Mouse (Mus musculus) retina, postnatal 7 days (tissue): ENCODE measurements around the gene Efna4.

Experiments
- DNase-seq: peaks from one replicate; pipeline ENCODE4 v3.0.0-alpha.2; 2012; ENCODE audit warnings: low read depth, low spot score

Efna4 gene

DNA sequence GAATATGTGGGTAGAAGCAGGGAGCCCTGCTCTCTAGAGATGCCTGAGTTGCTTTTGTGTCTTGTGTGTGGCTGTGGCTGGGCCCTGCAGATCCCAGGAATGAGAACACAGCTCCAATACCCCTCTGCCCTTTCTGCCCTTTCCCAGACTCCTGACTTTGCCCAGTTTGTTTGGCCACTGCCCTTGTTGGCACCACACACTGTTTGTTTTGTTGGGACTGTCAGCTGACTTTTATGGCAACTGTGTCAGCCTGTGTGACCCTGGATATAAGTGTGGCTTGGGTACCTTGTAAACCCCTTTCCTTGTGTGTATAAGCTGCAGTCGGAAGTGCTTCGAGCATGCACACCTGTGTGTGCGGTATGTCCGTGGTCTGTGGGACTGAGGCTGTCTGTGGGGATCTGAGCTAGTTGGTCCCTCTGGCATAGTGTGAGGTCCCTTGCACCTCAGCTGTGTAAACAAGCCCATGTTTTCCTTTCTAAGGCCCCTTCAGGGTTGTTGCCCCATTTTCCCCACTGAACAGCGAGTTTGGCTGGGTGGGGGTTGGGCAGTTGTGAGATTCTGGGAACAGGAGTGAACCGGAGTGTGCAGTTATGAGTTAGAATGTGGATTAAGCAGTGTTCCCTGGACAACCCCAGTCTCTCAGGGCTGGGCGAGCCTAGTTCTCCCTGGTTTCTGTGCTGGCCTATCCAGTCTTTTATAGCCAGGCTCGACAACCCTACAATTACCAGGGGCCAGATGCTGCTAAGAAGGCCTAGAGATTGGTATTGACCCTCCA, 32.1 kb downstream of the Efna4 start:
- no peak for DNase-seq

DNA sequence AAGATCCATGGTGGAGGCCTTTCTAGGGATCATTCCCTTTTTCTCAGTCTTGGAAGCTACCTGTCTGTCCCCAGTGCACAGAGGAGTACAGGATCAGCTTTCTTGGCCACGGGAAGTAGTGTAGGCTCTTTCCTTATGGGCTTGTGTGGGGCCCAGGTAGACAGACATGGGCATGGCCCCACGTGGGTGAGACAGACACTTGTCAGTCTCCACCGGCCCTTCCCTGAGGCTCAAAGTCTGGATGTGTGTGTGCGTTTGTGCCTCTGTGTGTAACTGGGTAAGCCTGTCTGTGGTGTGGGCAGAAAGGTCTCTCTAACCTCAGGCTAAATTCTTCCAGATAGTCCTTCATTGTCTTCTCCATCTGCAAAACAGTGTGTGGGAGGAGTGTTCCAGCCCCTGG, 32.7 kb downstream of the Efna4 start:
- no peak for DNase-seq

DNA sequence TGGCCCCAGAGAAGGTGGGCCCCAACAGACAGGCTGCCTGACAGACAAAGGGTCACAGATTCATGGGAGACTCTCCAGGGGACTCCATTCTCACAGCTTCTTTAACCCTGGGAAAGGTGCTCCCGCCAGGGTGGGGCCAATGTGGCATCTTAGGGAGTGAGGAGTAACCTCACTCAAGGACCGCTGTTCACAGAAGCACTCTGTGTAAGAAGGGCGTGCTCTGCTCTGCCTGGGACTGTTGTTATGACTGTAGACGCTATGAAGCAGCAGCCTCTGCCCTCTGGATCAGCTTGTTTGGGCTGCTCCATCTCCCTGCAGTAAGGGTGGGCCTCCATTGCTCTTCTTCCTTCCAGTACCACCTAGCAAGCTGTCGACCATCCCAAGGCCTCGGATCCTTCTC, 33.4 kb downstream of the Efna4 start:
- DNase-seq, result no peak

DNA sequence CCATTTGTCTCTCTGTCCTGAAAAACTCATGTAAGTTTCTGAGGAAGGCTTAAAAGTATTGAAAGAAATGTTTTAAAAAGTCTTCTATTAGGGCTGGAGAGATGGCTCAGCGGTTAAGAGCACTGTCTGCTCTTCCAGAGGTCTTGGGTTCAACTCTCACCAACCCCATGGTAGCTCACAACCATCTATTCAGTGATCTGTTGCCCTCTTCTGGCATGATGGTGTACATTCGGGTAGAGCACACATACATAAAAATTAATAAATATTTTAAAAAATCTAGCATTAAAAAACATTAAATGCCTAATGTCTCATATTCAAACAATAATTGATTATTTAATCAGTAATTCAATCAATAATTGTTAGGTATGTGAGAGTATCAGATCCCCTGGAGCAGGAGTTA, 37.3 kb downstream of the Efna4 start:
- DNase-seq, result no peak

DNA sequence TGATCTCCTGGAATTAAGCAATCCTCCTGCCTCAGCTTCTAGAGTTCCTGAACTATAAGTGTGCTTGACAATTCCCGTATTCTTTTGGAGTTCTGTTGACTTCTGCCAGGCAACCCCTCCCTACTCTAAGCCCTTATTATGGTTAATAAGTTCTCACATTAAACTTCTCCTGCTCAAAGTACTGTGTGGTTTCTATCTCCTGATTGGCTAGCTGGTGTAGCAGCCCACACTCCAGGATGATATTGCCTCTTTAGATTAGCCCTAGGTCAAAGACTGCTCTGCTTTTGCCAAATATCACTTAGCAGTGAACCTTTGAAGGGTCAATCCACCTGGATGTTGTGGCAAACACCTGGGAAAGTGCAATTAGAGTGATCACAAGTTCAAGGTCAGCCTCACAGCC, 37.8 kb downstream of the Efna4 start:
- no peak for DNase-seq

DNA sequence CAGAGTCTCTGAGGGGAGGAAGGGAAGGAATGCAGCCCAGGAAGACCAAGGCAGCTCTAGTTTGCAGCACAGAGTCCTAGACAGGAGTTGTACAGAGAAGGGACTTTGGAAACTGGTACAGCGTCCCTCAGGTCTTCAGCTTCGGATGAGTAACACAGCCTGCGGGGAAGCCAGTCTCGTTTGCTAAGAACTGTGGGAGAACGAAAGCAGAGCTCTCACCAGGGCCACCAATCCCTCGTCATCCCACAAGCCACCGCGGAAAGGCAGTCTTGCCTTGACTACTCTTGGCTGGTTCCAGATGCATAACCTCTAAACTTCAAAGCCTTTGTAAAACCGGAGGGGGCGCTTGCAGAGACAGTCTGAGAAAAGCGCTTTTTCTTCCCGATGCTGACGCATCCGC, 38.3 kb downstream of the Efna4 start:
- no peak for DNase-seq

DNA sequence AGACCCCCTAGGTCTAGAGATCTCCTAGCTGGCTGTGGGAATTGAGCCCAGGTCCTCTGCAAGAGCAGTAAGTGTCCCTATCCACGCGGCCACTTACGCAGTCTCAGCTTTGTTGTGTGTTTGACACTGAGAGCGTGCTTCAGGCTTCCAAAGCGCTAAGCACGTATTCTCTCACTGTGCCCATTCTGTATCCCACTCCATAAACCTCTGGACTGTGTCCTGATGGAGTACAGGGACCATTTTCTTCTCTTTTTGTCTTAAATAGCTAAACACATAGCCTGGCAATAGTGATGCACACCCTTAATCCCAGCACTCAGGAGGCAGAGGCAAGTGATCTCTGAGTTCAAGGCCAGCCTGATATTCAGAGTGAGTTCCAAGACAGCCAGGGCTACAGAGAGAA, 38.9 kb downstream of the Efna4 start:
- DNase-seq, result no peak

DNA sequence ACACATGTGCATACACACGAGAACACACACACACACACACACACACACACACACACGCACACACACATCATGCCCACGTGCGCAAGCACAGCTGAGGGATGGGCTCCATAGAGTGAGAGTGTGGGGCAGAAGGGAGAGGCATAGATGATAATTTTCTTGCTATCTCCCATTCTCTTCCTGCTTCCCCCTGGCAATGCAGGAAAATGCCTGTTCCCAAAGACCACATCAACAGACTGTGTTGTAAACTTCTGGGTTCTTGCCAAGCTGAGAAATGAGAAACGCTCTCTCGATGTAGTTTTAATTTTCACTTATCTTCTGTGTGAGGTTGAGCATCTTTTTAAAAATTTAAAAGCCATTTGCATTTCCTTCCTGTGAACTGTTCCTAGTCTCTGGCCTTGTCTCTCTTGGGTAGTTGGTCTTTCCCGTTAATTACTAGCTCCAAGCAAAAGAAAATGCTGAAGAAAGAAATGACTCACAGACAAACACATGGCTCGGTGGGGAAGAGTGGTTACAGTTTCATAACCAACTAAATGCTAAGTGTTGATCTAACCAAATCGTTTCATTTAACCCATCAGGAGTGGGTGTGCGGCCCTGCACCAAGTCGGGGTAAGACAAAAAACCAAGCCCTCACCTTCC, 40.9 kb downstream of the Efna4 start:
- no peak for DNase-seq

DNA sequence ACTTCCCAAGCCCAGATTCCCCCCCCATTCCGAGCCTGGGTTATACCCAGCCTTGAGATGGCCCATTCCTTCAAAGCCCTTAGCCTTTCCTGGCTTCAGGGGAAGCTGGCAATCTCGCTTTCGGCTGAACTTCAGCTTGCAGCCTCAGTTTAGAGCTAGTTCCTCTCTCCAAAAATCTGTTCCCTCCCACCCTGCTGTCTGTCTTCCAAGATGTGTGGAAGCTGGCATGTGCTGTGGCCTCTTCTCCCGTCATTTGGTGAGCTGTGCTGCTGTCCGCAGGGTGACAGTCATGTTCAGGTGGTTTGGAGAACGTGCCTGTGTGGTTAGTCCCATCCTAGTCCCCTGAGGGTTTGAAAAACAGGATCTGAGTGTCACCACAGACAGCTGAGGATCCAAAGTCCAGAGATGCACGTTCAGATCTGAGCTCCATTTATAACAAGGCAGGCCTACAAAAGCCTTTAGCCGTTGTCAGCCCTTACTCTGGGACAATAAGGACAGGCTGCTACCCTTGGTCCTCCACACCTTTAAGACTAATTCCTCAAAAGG, 42.1 kb downstream of the Efna4 start:
- DNase-seq, result no peak

DNA sequence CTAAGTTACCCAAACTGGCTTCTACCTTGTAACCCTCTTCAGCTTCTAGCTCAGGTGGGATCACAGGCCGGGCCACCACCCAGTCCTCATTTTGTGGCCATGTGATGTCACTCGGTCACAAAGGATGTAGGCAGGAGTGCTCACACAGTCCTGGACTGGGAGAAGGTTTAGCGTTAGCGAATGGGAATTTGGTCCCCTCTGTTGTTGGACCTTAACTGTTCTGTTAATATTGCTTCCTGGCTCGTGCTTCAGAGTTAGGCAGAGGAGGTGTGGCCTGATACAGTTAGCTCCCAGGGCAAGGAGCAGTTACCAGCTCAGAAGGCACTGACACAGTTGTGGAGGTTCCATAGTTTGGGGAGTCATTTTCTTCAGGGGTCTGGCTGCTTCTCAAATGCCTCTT, 43.6 kb downstream of the Efna4 start:
- no peak for DNase-seq

DNA sequence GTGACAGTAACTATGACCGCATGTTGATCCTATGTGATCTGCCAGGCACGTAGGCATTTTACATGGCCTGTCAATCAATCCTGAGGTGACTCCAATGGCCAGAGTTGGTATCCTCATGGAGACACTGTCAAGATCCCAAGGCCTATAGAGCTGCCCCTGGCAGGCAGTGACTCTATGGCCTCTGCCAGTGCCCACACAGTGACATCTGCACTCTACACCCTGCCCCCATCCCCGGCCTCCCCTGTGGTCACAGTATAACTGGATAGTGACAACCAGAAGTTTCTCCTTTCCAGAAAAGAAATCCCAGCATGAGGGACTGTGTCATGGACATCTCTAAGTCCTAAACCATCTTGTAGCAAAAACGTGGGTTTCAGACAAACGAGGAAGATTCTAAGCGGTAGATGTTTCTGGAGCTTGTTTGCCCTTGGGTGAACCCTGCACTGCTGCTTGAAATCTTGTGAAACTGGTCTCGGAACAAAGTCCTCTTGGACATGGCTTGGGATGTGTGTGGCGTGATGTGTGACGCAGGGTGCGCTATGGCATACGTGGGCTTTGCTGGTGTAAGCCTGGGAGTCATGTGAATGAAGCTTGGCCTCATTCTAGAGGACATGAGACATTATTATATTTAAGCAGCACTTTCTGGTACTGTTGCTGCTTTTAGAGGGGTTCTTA, 44.4 kb downstream of the Efna4 start:
- DNase-seq, result no peak

DNA sequence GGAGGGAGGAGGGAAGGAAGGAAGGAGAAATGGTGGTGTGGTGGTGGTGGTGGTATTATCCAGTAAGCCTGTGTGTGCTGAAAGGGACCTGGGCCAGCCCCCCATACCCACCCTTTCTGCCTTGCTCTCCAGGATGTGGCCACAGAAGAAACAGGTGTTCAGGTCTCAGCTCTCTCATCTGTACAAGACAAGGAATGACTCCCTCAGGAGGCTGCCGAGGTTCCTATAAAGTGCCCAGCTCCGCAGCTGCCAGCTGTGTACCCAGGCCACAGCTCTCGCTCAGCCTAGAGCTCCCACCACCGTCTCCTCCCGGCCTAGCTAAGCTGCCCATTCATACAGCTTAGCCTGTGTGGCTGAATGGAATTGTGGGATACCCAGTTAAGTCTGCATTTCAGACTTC, 45.5 kb downstream of the Efna4 start:
- DNase-seq, result no peak

DNA sequence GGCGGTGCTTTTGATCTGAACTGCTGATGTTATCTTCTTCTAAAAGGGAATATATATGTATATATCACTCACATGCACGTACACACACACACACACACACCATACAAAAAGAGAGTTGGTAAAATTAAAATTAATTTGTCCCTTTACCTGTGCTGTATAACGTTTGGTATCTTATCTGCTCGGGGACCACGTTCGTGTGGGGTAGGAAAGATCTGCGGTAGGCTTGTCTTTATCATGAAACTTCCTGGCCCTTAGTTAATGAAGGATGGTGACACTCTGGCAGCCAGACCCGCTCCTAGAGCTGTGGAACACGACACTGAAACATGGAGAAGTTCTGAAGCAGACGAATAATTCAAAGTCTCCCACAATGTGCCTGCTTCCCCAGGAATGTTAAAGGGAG, 46.0 kb downstream of the Efna4 start:
- no peak for DNase-seq

DNA sequence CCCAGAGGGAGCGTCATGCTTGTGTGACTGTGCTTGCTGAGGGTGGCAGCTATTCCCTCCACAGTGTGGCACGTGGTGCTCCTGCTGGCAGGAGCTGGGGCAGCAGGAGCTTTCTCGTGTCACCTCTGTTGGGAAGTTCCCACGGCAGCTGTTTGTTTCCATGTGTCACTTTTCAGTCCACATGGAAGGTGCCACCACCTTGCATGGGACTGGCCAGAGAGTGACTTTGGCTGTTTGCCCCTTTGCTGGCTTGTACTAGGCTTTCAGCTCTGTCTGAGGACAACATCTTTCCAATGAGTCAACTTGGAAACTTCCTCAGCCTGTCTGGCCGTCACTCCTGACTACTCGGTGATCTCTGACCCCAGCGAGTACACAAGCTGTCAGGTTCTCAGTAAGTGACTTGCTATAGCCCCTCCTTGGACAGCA, 49.3 kb downstream of the Efna4 start:
- no peak for DNase-seq

DNA sequence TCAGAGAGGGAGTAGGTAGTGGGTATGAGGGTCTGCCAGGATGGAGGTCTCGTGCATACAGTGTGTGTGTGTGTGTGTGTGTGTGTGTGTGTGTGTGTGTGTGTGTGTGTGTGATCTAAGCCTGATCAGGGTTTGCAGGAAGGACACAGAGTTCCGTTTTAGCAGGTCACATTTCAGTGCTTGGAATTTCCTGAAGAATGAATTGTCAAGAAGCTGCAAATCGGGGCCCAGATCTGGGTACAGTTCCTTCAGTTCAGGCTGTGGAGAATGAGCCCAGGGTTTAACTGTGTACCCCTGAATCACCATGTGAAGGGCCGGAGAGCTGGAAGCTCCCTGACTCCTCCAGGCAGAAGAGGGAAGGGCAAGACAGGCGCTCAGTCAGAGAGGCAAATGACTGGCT, 50.5 kb downstream of the Efna4 start:
- DNase-seq, result no peak

DNA sequence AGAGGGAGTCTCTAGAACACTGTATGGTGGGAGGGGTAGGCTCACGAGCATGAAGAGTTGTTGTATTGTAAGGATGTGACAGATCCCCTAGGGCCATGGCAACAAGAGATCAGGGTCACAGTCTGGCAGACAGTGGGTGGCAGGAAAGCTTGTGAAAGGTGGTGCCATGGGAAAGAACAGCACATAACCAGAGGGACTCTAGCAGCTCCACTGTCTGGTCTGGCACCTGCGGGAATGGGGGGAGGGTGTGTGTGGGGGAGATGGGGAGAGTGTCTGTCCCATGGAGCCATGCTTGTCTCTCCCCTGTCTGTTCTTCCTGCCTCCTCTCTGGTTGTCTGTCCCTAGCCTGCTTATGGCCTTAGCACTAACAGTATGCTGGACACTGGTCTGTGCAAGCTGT, 52.3 kb downstream of the Efna4 start:
- no peak for DNase-seq

DNA sequence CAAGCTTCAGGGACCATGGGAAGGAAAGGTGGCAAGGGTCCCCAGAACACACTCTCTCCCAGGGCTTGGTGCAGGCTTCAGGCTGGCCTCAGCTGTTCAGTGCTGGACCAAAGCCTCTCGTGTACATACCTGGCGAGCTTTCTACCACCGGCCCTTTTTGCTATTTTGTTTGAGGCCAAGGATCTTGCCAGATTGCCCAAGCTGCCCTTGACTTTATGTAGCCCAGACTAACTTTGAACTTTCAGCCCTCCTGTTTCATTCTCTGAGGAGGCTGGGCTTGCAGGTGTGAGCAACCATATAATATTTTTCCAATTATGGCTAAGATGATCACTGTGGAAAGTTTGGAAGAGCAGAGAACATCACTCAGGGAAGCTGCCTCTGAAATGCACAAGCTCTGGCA, 53.6 kb downstream of the Efna4 start:
- no peak for DNase-seq
